Mouse (Mus musculus): ENCODE measurements at regions not wholly inside any gene's neighbourhood (a gene's known extent, or its start where the extent isn't known, plus 50 kb on each side); places are given as distances from the start of the nearest gene placed in this dataset.

DNA sequence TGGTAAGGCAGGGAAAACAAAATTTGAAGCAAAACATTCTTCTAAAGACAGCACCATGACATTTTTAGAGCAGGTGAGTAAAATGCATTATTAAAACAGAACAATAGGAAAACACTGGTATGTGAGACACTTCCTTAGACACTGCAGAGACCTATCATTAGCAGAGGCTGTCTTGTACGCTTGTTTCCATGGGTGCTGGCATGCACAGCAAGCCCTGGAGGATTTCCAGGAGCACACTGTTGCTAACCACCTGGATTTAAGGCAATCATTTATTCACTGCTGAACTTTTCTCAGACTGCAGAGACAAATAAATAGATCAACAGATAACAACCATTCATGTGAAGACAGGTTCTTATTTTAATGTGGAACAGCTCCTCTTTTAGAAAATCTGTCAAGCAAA is 127.7 kb downstream of the Pros1 start:
- no peak for DNase-seq

DNA sequence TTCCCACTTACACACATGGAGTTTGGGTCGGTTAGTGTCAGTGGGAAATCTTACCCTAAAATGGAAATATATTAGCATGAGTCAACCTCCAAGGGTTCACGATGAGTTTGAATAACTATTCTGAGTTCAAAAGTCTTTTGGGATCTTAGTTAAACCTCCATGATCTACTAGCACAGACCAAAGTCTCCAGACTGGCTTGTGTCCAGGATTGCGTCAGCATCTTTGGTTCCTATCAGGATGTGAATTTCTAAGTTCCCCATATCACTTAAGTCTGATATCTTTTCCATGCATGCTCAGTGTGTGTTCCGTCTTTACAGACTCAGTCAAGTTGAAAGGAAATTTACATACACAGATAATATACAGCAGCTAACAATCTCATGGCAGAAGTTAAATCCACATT is 128.5 kb downstream of the Pros1 start:
- no peak for DNase-seq

DNA sequence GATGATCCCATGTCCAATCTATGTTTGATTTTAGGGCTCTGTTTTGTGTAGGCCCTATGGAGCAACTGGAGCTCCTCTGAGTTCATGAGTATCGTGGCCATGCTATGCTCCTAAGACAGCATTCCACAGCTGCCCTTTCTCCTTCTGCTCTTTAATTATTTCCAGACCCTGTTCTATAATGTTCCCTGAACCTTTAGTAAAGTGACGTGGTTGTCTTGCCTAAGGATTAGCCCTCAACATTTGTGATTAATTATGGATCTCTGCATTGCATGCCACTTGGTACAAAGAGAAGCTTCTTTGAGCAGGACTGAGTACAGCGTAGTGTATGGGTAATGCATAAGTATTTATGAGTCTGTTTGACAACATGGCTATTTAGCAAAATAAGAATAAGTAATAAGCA is 141.4 kb downstream of the Pros1 start:
- DNase-seq = no peak

DNA sequence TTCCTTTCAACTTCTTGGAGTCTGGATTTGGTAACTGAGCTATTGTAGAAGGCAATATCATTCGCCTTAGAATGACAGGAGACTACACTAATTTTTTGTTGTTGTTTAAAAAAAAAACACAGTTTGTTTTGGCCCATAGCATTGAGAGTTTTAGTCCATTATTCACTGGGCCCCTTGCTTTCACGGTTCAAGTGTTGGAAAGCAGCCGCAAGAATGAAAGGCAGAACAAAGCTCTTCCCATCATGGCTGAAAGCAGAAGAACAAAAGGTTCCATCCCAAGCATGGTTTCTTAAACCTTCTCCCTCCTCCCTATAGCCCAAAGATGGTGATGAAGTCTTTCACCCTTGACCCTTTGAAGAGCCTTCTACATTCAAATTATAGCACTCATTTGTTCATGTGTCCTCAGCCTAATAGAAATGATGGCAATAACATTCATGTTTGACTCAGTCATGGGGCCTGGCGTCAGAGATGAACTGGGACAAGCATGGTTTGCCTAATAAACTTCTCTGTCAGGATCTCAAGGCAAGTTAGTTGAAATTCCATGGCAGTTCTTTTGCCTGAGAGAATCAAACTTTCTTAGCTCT is 157.1 kb downstream of the Pros1 start:
- DNase-seq = no peak

DNA sequence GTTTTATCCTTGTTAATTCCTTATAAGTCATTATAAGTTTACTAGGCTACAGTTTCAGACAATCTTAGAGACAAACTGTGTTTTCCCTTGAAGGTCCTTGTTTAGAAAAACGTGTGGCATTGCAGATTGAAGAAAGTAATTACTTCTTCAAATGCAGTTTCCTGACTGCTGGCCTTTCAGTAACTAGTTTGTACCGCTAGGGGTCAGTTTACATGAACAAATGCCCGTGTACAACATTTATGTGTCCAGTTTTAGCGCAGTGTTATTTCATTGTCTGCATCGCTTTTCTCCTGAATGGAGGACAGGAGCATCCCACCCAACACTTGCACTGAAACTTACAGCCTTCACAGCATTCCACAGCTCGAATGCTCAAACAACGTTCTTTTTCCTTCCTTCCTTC is 160.3 kb downstream of the Pros1 start:
- DNase-seq = peak; percentile 6

DNA sequence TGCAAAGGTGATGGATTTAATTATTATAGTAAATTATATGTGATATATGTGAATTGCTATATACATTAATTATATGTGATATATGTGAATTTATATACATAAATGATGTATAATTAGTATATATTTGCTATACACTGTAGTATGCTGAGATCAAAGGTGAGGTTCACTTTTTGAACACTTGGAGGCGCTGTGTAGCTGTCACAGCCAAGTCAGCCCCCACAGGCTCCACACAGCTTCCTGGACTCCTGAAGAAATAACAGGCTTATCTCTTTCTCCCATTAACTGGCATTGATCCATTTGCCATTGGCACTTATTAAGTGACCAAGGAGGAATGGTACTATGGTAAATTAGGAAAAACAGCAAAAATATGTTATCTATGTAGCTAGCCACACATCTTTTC is 162.0 kb downstream of the Pros1 start:
- DNase-seq = peak; percentile 26

DNA sequence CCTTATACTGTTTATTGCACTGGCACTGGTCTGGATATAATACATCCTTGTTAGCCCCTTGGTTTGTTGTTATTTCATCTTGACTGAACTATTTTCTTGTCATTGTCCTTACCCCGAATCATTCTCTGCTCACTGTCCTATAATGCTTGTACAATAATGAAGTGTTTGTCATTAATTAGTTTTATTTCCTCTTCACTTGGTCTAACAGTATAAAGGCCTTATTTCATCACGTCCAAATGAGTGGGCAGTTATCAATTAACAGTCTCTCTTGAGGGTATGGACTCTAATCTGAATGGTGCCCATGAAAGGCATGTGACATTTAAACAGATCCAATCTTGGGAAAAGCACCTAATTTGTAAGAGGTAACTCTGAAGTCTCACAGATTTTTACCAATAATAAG is 162.6 kb downstream of the Pros1 start:
- no peak for DNase-seq

DNA sequence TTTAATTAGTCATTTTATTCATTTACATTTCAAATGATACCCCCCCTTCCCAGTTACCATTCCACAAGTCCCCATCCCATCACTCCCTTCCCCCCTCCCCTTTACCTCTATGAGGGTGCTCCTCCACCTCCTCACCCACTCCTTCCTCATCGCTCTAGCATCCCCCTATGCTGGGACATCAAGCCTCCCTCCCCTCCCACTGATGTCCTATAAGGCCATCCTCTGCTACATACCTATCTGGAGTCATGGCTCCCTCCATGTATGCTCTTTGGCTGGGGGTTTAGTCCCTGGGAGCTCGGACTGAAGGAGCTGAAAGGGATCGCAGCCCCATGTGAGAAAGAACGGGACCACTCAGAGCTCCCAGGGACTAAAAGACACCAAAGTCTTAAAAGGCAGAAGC is 176.3 kb downstream of the Pros1 start:
- DNase-seq = no peak

DNA sequence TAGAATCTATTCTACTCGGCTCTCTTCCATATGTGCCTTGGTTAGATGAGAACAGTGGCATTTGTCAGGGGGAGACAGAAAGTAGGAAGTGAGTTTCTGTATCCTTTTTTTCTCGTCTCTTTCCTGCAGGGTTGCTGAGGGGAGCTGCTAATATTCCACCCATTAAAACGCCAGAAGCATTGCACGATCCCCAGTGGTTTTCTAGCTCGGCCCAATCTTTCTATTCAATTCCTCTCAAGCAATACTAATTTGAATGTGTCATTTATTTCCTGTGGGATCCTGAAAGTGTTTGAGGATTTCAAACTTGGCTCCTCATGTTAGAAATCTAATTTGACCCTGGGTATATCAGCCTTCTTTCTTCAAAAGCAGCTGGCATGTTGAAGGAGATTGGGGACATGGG is 176.9 kb downstream of the Pros1 start:
- no peak for DNase-seq

DNA sequence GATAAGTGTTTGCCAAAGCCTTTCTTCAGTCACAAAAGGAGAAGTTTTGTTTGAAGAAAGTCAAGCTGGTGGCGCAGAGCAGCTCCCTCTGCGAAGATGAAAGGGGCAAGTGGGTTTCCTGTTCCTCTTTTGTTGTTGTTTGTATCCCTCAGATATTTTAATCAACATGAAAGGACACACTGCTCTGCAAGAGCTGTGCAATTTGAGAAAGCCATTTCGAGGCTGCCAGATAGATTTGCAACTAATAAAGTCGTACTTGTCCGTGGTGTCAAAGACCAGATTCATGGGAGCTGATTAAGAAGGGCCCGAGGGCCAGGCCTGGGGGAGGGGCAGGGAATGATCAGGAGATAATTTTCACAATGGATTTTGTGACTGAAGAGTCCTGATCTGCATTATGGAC is 177.7 kb downstream of the Pros1 start:
- DNase-seq = no peak

DNA sequence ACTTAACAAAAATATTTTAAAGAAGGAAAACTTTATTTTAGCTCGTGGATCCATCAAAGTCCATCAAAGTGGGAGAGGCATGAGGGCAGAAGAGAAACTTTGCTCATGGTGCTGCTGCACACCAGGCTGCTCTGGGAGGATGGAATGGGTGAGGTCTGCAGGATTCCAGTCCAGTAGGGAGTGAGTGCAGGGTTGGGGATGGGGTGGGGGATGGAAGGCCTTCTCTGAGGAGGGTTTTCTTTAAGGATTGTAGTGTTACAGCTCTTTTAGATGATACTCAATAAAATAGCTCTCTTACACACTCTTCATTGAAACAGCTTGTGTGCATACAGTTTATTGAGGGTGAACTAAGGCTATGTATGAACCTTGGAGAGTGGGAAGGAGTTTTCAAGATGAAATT is 195.0 kb downstream of the Pros1 start:
- DNase-seq = no peak

DNA sequence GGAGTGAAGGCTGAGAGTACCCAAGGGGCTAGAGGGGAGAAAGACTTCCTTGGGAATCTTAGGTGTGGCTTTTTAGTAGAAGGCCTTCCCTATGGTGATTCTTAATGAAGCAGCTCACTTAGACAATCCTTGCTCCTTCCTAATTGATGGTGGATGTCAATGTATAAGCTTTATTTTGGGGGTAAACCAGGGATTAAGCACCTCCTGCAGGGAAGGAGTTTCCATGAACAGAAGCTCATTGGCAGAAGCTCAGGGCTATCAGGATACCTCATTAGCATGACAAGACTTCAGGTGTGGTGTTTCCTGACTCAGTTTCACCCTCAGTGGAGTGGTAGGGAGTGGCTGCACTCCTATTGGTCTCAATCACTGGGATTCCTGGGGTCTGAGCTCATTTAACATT is 208.8 kb downstream of the Pros1 start:
- no peak for DNase-seq

DNA sequence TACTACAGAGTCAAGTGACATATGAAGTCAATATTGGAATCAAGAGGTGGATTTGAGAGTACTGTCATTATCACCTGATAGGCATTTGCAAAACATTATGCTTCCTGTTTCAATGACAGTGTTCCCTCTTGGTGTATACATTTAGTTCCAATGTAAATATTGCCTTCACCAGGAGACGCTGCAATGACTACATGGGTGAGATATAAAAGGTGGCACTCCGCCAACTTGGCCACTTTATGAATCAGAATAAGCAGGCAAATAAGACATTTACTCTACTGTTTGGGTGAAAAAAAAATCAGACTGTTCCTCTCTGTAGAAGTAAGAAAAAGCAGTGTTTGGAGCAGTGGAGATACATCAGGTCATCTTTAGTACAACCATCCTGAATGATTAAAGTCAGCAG is 215.9 kb downstream of the Pros1 start:
- no peak for DNase-seq

DNA sequence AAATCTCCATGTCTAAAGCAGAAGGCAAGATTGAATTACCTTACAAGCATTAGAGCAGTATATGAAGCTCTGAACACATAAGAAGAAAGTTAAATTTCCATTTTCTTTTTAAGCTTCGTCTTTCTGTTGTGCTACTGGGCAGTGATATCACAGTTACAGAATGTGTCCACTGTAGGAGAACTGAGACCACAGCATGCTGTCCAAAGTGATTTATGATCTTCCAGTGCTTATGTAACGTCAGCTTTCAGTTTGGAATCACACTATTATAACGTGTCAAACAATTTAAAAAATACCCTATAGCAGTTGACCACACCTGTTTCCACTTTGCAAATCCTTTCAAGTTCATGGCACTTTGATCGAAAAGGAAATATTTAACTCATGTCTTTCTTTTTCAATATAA is 221.7 kb downstream of the Pros1 start:
- no peak for DNase-seq

DNA sequence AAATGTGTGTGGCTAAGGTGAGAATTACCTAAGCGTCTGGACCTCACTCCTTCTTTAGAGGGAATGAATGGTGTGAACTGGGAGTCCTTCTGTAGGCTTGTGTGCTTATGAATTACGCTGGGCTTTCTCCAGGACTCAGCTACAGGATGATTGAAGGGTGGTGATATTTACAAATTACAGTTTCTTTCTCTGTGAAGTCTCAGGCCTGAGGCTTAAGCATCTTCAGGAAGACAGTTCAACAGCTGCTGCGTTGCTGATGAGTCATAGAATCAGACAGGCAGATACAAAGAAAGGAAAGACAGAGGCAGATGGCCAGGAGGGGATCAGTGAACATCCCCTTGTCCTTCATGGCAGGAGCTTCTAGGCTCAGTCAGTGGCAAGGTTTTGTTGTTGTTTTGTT is 227.3 kb downstream of the Pros1 start:
- no peak for DNase-seq

DNA sequence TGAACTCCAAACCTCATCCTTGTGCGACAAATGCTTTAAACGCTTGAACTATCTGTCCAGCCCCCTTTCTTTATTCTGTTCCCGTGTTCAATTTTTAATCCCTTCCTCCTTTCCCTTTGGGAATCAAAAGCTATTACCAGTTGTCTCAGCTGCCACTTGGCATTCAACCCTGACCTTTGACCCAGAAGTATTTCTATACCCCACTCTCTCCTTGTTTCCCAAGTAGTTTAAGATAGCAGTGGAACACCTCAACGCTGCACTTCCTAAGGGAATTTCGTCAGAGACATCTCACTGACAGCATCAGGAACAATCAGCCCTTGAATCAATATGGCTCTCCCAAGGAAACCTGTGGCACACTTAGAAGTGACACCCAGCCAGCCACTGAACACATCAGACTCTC is 229.1 kb downstream of the Pros1 start:
- no peak for DNase-seq

DNA sequence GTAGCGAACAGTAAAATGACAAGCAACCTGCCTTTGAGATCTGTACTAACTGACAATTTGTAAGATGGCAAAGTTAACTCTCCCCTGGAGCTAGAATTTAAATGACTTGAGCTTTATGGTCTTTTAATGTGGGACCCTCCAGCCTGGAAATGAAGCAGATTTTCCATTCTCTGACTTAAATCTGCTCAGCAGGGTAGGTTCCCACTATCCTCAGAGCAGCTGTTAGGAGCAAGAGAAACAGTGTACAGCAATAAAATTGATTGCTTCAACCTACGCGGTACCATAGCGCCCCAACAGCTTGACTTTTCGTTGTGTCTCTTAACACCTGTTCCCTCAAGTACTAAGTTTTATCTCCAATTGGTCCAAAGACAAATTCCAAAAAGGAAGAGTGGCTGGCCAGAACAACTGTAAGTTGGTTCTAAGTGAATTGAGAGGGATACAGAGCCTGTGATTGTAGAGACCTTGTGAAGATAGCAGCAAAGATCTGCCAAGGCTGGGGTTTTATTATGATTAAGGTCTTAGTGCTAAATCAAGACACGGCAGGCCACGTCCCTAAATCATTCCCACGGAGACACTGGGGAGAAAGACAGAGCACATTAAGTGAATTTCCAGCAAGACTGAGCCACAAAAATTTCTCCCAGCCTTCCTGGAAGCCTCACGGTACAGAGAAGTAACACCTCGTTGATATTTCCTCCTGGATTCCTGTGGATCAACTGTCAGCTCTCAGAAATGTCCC is 230.1 kb downstream of the Pros1 start:
- no peak for DNase-seq

DNA sequence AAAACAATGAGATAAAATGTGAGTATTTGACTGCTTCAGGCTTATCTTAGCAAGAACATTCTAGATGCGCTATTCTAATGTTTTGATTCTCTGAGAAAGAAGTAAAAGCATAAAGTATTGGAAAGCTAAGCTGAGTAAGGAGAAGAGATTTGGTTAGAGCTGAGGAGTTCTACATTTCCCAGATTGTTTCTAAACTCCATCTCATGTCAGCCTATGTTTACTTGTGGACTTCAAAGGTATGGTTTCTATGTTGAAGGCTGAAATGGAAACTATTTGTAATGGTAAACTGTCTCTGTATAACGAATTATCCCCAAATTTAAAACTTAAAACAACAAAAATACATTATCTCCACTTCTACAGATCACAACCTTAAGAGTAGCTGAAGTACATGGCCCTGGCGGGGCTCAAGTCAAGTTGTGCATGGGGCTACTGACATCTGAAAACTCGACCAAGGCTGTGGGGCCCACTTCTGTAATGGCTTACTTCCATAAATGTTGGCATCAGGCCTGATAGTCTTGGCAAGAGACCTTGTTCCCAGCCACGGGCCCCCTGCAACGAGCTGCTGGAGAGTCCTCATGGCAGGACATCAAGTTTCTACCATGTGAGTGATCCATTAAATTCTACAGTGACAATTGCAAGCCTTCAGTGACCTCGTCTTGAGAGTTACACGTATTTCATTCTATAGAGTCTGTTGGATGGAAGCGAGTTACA is 232.1 kb downstream of the Pros1 start:
- peak; percentile 69 for DNase-seq

DNA sequence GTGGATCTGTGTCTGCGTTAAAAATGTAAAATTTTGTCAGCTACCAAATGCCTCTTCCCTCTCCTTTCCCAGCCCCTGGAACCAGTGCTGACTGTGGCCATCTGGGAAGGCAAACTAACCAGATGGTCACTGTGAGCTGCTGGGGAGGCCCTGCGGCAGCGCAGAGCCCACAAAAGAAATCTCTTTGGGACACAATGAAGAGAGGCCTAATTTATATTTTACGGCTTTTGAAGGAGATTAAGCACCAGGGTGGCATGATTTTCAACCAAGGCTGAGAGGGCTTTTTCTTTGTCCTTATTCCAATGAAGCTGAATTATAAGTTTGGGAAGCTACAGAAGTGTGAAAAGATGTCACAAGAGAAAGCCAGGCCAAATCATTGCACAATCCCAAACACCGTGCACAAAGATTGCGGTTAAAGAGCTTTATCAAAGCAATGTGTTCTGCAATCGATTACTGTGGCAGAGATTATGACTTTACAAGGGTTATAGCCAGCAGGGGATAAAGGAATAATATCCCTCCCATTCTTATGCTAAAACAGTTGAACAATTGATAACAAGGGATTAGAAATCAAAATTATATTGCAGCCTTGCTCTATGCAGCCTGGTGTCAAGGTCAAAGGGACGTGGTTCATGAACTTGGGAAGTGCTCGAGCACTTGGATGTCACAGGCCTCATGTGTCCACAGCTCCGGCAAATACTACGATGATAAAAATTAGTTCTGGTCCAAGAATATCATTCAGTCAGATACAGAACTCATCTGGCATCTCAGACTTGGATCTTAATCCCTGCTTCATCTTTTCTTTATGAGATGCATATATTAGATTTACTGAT is 237.6 kb downstream of the Pros1 start:
- no peak for DNase-seq

DNA sequence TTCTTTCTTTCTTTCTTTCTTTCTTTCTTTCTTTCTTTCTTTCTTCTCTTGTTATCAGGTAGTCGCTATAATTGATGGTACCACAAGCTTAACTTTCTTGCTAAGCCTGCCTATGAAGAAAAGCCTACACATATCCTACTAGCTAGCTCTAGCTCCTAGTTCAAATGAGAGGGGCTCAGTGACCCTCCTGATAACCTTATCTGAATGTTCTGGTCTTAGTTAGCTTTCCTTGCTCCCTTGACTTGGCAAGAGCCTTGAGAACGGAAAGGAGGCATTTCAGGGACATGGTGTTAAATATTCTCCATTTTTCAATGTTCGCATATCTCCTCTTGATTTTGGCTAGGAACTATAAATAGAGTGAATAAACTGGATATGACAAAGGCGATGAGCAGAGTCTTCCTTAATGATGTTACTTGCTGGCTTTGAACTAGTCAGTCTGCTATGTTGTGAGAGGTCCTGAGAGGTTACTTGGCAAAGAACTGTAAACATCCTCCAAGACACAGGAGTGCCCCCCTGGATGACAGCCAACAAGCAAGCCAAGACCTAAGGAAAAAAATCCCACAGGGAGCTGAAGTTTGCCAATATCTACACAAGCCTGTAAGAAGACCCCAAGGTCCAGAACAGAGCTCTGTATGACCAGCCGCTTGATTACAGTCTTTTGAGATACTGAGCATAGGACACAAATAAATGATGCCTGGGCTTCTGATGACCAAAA is 240.2 kb downstream of the Pros1 start:
- peak; percentile 30 for DNase-seq

DNA sequence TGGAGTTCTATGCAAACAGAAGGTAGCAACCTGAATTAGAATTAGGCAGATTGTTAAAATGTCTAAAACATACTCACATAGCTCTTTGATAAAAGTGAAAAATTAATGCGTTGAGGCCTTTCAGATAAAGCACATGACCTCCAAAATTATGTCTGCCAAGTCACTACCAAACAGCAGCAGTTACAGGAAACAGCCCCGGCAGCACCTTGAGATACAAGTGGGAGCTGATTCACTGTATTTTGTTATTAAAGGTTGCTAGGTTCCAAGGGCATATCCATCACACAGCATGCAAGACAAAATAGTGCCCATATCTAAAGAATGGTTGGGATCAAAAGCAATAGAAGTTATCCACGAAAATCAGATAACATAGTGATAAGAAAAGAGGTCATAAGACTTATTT is 248.3 kb downstream of the Pros1 start:
- DNase-seq = no peak

DNA sequence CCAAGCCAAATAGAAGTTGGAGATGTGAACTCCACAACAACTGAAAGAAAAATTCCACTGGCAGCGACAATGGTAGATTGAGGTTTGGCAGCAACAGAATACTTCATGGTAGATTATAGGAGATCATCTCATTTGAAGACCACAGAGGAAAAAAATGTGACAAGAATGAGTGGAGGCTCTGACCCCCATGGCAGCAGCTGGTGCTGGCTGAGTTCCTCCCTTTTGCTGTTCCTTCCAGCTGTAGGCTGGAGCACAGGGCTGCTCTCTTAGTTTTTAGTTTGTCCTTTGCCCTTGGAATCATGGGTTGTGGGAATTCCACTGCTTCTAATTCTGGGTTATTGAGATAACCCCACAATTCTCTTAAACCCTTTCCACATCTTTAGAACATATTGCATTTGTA is 248.8 kb downstream of the Pros1 start:
- DNase-seq = no peak

DNA sequence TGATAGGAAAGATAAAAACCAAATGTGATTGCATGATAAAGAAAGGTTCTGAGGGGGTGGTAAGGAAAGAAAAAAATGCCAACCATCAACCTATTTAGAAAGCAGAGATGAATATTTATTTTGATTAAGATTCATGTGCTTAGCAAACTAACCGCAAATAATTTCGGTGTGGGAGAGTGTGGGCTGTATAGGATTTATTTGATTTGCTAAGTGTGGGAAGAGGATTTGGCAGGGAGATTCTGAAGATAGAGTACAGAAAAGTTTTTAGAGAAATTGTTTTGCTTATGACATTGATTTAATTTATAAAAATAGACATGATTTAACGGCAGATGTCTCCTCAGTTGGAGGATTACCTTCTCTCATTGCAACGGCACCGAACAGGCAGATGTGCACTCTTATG is 250.3 kb downstream of the Pros1 start:
- no peak for DNase-seq
